Mouse (Mus musculus) heart, postnatal 0 days (tissue): ENCODE measurements around the gene Hsf5.

Experiments
- CTCF ChIP-seq: IDR thresholded peaks from 2 replicates; pipeline ENCODE4 v1.5.1; 2016; ENCODE audit warnings: antibody characterized with exemption, control low read depth, low read depth
- EP300 ChIP-seq: IDR thresholded peaks from 2 replicates; pipeline ENCODE4 v1.6.1; 2016; ENCODE audit warnings: antibody characterized with exemption, low read depth

DNA sequence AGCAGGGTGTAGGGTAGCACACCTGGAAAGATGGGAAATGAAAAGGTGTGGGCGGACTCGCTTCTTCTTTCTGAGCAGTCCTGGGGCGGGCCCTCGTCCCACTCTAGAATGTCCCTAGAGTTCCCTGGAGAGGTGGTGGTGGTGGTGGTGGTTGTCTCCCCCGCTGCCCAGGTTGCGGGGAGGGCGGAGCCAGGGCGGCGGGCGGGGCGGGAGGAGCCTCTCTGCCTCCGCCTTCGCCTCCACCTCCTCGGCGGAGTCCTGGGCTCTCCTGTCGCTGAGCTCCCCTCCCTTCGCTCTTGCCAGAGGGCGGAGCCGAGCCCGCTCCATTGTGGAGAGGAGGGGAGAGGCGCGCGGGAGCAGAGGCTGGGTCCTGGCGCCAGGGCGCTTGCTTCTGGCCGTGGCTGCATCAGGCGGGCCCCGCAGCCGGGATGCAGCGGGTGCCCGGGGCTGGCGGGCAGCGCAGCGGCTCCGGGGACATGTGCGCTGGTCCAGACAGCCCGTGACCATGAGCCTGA lies 21.6 kb upstream of the Hsf5 start:
- no peak for TF ChIP-seq CTCF
- TF ChIP-seq EP300, result no peak
